Mouse (Mus musculus): Measurements from ENCODE around the gene Gm6993.

- TF ChIP-seq CTCF (IDR thresholded peaks at IDR 0.05; ENCODE audit: low read depth), result no peak
- no peak for TF ChIP-seq EP300 (IDR thresholded peaks at IDR 0.05; ENCODE audit: low read depth)
Measured at GRCm38 (mm10) chr12:31273646-31274045, 33.1 kb downstream of the Gm6993 start.

Data from liver, postnatal 0 days (tissue).